Mouse (Mus musculus): ENCODE results near the gene Fastkd5. TPM values are rescaled to one million over a fixed set of nuclear protein-coding genes. Genes with fewer than 3 reads are reported as not detected.
"Not testable (repeated sequence)": the region's sequence is repeated elsewhere in the genome, so short reads cannot be mapped to it uniquely, and the experiment has no call there.

Fastkd5 gene
- polyA plus RNA-seq, 1 experiment from 2014 or later: 6.8 TPM

DNA sequence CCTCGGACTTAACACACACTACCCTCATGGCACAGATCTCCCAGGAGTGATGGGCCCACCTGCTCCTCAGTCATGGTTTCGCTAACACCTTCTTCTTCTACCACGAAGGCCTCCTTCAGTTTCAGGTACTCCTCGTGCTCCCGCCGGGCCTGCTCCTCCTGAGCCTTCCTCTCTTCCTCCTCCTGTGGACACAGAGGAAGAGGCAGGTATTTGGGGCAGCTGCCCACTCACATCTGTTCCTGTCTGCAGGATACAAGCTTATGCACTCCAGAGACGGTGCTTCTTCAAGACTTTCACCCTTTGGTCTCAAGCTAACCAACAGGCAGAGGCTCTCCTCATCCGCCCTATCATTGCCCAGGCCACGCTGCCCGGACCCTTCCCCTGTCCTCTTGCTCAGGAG is 28.7 kb upstream of the Fastkd5 start:
- no peak for ATAC-seq
- Histone ChIP-seq H3K36me3 (ENCODE audit: control insufficient read depth, insufficient read depth) (peaks cover 86% of the 10 kb centered on the region), H3K4me1 (replicated peaks; ENCODE audit: control insufficient read depth, insufficient read depth, low read length) (no peaks in the 10 kb centered on the region), H3K27me3 (replicated peaks; ENCODE audit: control insufficient read depth, insufficient read depth, low read length) (no peaks in the 10 kb centered on the region), H3K4me2 (replicated peaks; ENCODE audit: low read depth) (no peak overlapping the region), H3K9me3 (ENCODE audit: control insufficient read depth) (no peaks in the 10 kb centered on the region), H3K4me3 (ENCODE audit: low read depth, low read length) (no peak overlapping the region), H3K27ac (ENCODE audit: low read depth, low read length) (no peak overlapping the region), H3K9ac (ENCODE audit: low read depth, low read length) (no peak overlapping the region)
- TF ChIP-seq CTCF (IDR thresholded peaks at IDR 0.05; ENCODE audit: low read depth): no peak
- 95% methylated on average over 10 of the region's 10 CpGs for whole genome bisulfite sequencing

DNA sequence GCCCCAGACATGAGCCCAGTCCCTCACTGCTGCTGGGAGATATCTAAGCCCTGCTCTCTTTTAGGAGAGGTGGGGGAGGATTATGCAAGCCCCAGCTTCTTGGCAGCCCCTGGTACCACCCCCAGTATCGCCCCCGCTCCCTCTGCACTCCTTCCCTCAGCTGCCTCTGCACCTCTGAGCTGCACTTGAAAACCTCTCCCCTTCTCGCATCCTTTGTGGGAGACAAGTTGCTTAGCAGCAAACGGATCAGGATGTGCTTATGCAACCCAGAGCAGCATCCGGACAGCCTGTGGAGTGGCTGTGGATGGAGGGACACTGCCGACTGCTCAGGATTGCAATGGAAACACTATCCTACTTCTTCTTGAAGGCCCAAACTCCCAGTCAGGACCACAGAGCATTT is 27.7 kb upstream of the Fastkd5 start:
- Histone ChIP-seq H3K9me3 (ENCODE audit: control insufficient read depth) (no peaks in the 10 kb centered on the region), H3K4me2 (replicated peaks; ENCODE audit: low read depth) (no peak overlapping the region), H3K4me1 (replicated peaks; ENCODE audit: control insufficient read depth, insufficient read depth, low read length) (no peaks in the 10 kb centered on the region), H3K4me3 (ENCODE audit: low read depth, low read length) (no peak overlapping the region), H3K27ac (ENCODE audit: low read depth, low read length) (no peak overlapping the region), H3K36me3 (ENCODE audit: control insufficient read depth, insufficient read depth) (peaks cover 85% of the 10 kb centered on the region), H3K27me3 (replicated peaks; ENCODE audit: control insufficient read depth, insufficient read depth, low read length) (no peaks in the 10 kb centered on the region), H3K9ac (ENCODE audit: low read depth, low read length) (no peak overlapping the region)
- no peak for ATAC-seq
- TF ChIP-seq CTCF (IDR thresholded peaks at IDR 0.05; ENCODE audit: low read depth): no peak
- 90% methylated on average over 6 of the region's 6 CpGs for WGBS

DNA sequence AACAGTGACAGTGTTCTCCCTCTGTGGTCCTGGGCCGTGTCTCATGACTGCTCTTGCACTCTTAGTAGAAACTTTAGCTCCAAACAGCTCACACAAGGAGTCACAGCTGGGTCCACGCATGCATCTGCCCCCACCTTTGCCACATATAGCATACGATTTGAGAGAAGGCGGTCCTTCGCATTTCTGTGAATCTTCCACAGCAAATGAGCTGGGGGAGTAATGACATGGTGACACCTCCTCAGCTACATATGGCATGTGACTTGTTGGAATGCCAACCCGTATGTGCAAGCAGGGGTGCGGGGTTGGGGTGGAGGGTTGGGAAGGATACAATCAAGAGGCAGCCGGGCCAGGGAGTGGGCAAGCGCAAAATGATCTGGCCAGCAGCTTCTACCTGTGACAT is 26.7 kb upstream of the Fastkd5 start:
- H3K27me3 ChIP-seq (replicated peaks; ENCODE audit: control insufficient read depth, insufficient read depth, low read length): no peaks in the 10 kb centered on the region
- no peaks in the 10 kb centered on the region for H3K4me1 ChIP-seq (replicated peaks; ENCODE audit: control insufficient read depth, insufficient read depth, low read length)
- WGBS: 94% methylated on average over 9 of the region's 9 CpGs
- H3K4me2 ChIP-seq (replicated peaks; ENCODE audit: low read depth): no peak overlapping the region
- H3K36me3 ChIP-seq (ENCODE audit: control insufficient read depth, insufficient read depth): peaks cover 76% of the 10 kb centered on the region
- no peak for TF ChIP-seq CTCF (IDR thresholded peaks at IDR 0.05; ENCODE audit: low read depth)
- H3K4me3 ChIP-seq (ENCODE audit: low read depth, low read length): no peak overlapping the region
- H3K27ac ChIP-seq (ENCODE audit: low read depth, low read length): no peak overlapping the region
- no peaks in the 10 kb centered on the region for H3K9me3 ChIP-seq (ENCODE audit: control insufficient read depth)
- ATAC-seq: no peak
- no peak overlapping the region for H3K9ac ChIP-seq (ENCODE audit: low read depth, low read length)

DNA sequence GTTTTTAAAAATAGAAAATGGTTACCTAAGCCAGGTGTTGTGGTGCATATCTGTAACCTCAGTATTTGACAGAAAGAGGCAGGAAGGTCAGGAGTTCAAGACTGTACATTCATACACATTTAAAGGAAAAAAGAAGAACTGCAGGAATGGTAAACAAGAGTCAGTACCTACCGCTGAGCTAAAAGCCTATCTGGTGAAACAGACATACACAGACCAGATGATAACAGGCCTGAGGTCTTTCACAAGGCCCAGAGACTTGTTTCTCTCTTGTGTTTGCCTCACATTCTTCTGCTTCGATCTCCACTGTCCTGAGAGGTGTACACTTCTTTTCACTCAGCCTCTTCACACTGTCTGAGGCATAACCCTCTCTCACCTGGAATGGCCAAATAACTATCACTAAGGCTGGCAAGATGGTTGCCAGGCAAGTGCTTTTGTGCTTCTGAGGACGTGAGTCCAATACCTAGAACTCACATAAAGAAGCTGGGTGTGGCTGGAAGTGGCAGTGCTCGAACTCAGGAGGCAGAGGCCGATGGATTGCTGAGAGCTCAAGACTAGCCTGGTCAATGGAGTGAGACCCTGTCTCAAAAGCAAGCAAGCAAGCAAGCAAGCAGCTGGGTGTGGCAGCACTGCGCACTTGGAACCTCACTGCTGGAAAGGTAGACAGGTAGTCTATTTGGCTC is 26.0 kb upstream of the Fastkd5 start:
- WGBS: 90% methylated on average over 6 of the region's 6 CpGs

DNA sequence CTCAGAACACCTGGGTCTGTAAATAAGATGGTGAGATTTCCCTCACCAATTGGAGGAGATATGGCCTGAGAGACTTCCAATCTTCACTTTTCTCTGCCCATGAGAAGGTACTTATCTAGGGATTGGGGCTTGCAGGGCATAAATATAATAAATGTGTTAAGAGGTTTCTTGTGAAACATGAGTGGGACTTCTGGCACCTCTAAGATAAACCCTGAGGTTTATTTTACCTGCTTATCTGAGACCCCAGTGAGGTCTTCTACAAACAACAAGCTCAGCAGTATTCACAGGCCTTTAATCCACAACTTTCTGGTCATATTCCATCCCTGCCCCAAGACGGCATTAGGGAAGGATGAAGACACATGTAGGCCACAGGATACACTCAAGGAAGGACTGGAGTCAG is 23.9 kb upstream of the Fastkd5 start:
- no peak overlapping the region for H3K4me2 ChIP-seq (replicated peaks; ENCODE audit: low read depth)
- WGBS: 81% methylated on average over 1 of the region's 1 CpGs
- H3K4me1 ChIP-seq (replicated peaks; ENCODE audit: control insufficient read depth, insufficient read depth, low read length): no peaks in the 10 kb centered on the region
- H3K4me3 ChIP-seq (ENCODE audit: low read depth, low read length): no peak overlapping the region
- H3K36me3 ChIP-seq (ENCODE audit: control insufficient read depth, insufficient read depth): peaks cover 51% of the 10 kb centered on the region
- H3K27me3 ChIP-seq (replicated peaks; ENCODE audit: control insufficient read depth, insufficient read depth, low read length): no peaks in the 10 kb centered on the region
- no peak overlapping the region for H3K9ac ChIP-seq (ENCODE audit: low read depth, low read length)
- no peak for TF ChIP-seq CTCF (IDR thresholded peaks at IDR 0.05; ENCODE audit: low read depth)
- no peak overlapping the region for H3K27ac ChIP-seq (ENCODE audit: low read depth, low read length)
- ATAC-seq: no peak
- no peaks in the 10 kb centered on the region for H3K9me3 ChIP-seq (ENCODE audit: control insufficient read depth)

More for the DNA sequence above, 26.0 kb upstream of the Fastkd5 start:
- Histone ChIP-seq H3K27ac (ENCODE audit: low read depth, low read length) (no peak overlapping the region), H3K9me3 (ENCODE audit: control insufficient read depth) (no peaks in the 10 kb centered on the region), H3K4me1 (replicated peaks; ENCODE audit: control insufficient read depth, insufficient read depth, low read length) (no peaks in the 10 kb centered on the region), H3K4me2 (replicated peaks; ENCODE audit: low read depth) (no peak overlapping the region), H3K4me3 (ENCODE audit: low read depth, low read length) (no peak overlapping the region), H3K9ac (ENCODE audit: low read depth, low read length) (no peak overlapping the region), H3K27me3 (replicated peaks; ENCODE audit: control insufficient read depth, insufficient read depth, low read length) (no peaks in the 10 kb centered on the region), H3K36me3 (ENCODE audit: control insufficient read depth, insufficient read depth) (peaks cover 69% of the 10 kb centered on the region)
- TF ChIP-seq CTCF (IDR thresholded peaks at IDR 0.05; ENCODE audit: low read depth): no peak
- ATAC-seq: no peak

DNA sequence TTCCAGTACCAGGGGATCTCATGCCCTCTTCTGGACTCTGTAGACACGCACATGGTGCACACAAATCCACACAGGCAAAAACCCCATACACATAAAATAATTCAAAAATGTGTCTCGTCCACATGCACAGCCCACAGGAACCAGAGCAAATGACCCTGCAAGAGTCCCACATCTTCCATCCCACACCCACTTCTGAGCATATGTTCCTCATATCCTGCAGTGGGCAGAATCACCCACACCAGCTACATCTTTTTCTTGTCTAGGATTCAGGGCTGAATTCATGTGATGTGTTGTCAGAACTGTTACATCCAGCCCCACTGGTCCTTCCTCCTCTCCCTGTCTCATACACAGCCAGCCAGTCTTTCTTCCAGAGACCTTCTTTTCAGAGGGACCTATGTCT is 23.5 kb upstream of the Fastkd5 start:
- no peak for TF ChIP-seq CTCF (IDR thresholded peaks at IDR 0.05; ENCODE audit: low read depth)
- Histone ChIP-seq H3K27ac (ENCODE audit: low read depth, low read length) (no peak overlapping the region), H3K4me1 (replicated peaks; ENCODE audit: control insufficient read depth, insufficient read depth, low read length) (no peaks in the 10 kb centered on the region), H3K9me3 (ENCODE audit: control insufficient read depth) (no peaks in the 10 kb centered on the region), H3K36me3 (ENCODE audit: control insufficient read depth, insufficient read depth) (peaks cover 46% of the 10 kb centered on the region), H3K27me3 (replicated peaks; ENCODE audit: control insufficient read depth, insufficient read depth, low read length) (no peaks in the 10 kb centered on the region), H3K9ac (ENCODE audit: low read depth, low read length) (no peak overlapping the region), H3K4me2 (replicated peaks; ENCODE audit: low read depth) (no peak overlapping the region), H3K4me3 (ENCODE audit: low read depth, low read length) (no peak overlapping the region)
- WGBS: 92% methylated on average over 2 of the region's 2 CpGs
- ATAC-seq: no peak

DNA sequence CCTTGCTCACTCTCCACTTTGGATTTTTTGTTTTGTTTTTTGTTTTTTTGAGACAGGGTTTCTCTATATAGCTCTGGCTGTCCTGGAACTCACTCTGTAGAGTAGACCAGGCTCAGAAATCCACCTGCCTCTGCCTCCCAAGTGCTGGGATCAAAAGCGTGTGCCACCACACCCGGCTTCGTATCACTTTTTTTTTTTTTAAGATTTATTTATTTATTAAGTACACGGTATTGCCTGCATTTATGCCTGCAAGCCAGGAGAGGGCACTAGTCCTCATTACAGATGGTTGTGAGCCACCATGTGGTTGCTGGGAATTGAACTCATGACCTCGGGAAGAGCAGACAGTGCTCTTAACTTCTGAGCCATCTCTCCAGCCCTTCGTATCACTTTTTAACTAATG is 19.2 kb upstream of the Fastkd5 start:
- H3K27ac ChIP-seq (ENCODE audit: low read depth, low read length); H3K4me3 ChIP-seq (ENCODE audit: low read depth, low read length); H3K4me2 ChIP-seq (replicated peaks; ENCODE audit: low read depth); H3K9me3 ChIP-seq (ENCODE audit: control insufficient read depth); ATAC-seq; H3K4me1 ChIP-seq (replicated peaks; ENCODE audit: control insufficient read depth, insufficient read depth, low read length); H3K27me3 ChIP-seq (replicated peaks; ENCODE audit: control insufficient read depth, insufficient read depth, low read length); H3K36me3 ChIP-seq (ENCODE audit: control insufficient read depth, insufficient read depth); H3K9ac ChIP-seq (ENCODE audit: low read depth, low read length): not testable (repeated sequence)
- 82% methylated on average over 6 of the region's 6 CpGs for WGBS

Data from intestine, postnatal 0 days (tissue).